Mouse (Mus musculus): ENCODE results near the gene AL731706.2. TPM values are rescaled to one million over a fixed set of nuclear protein-coding genes. Genes with fewer than 3 reads are reported as not detected.

Gene AL731706.2
- polyA plus RNA-seq, 1 experiment from 2014 or later, result 31.8 TPM

- H3K9me3 ChIP-seq (ENCODE audit: control insufficient read depth, low read length), result no peaks in the 10 kb centered on the region
- H3K36me3 ChIP-seq (ENCODE audit: control insufficient read depth, insufficient read depth, low read length), result no peaks in the 10 kb centered on the region
- 0 out of 2 replicates have a peak, but pooled peaks cover 2% of the 10 kb centered on the region for H3K4me1 ChIP-seq (replicated peaks; ENCODE audit: control insufficient read depth, insufficient read depth, low read length)
- WGBS, result 68% methylated on average over 3 of the region's 3 CpGs
- H3K4me3 ChIP-seq (ENCODE audit: low read length), result no peak overlapping the region
- H3K27ac ChIP-seq (ENCODE audit: low read length), result no peak overlapping the region
- H3K9ac ChIP-seq (ENCODE audit: low read length), result no peak overlapping the region
- no peaks in the 10 kb centered on the region for H3K27me3 ChIP-seq (ENCODE audit: control insufficient read depth, insufficient read depth, low read depth, low read length)
- no peak for ATAC-seq (ENCODE audit: low read depth)
- H3K4me2 ChIP-seq (ENCODE audit: low read depth, low read length), result no peak overlapping the region
Observed at GRCm38 (mm10) chr2:136835882-136836281, 49.6 kb downstream of the AL731706.2 start.

Other genes with a start within 250 kb of the AL731706.2 start
- 1.4 and 2.0 TPM in 2 replicates for gene Snap25, start 172.2 kb downstream of the AL731706.2 start, polyA plus RNA-seq (2015; fragmentation: Nextera tagmentation; extraction: Ambion mirVana)
- 6.0 and 7.3 TPM in 2 replicates for gene Slx4ip, start 5.5 kb upstream of the AL731706.2 start, polyA plus RNA-seq (2015; fragmentation: Nextera tagmentation; extraction: Ambion mirVana)
- gene AL731706.1, start 5.7 kb upstream of the AL731706.2 start, polyA plus RNA-seq (2015; fragmentation: Nextera tagmentation; extraction: Ambion mirVana), result 27.9 and 28.9 TPM in 2 replicates
- 12.8 and 13.4 TPM in 2 replicates for gene Mkks, start 5.7 kb upstream of the AL731706.2 start, polyA plus RNA-seq (2015; fragmentation: Nextera tagmentation; extraction: Ambion mirVana)
- 12.1 and 16.1 TPM in 2 replicates for gene Jag1, start 231.0 kb upstream of the AL731706.2 start, polyA plus RNA-seq (2015; fragmentation: Nextera tagmentation; extraction: Ambion mirVana)